Mouse (Mus musculus) heart, embryonic 11.5 days (tissue): ENCODE measurements around the gene Zfp324. TPM values are rescaled to one million over a fixed set of nuclear protein-coding genes. Genes with fewer than 3 reads are reported as not detected.

Source experiments
- ATAC-seq: fragments of 200-750 bp; cut with Nextera tagmentation; replicated peaks from 2 replicates; pipeline ENCODE4 v1.8.0; 2017; ENCODE audit warnings: moderate library complexity; ENCODE audit not compliant: insufficient number of reproducible peaks, low FRiP score, low TSS enrichment
- H3K27ac ChIP-seq: fragments of 300-500 bp; sonication (generic); 2 replicates; pipeline ENCODE4 v1.5.1; 2014; ENCODE audit warnings: mild to moderate bottlenecking, low read depth, low read length
- H3K27me3 ChIP-seq: fragments of 300-500 bp; sonication (generic); 2 replicates; pipeline ENCODE4 v1.6.1; 2014; ENCODE audit warnings: mild to moderate bottlenecking, low read length, mixed read lengths; ENCODE audit not compliant: control insufficient read depth, insufficient read depth
- H3K36me3 ChIP-seq: fragments of 300-500 bp; sonication (generic); 2 replicates; pipeline ENCODE4 v1.6.1; 2014; ENCODE audit warnings: mild to moderate bottlenecking, low read length, moderate library complexity, mixed read lengths; ENCODE audit not compliant: control insufficient read depth, insufficient read depth
- H3K4me1 ChIP-seq: fragments of 300-500 bp; sonication (generic); 2 replicates; pipeline ENCODE4 v1.6.1; 2014; ENCODE audit warnings: low read length; ENCODE audit not compliant: control insufficient read depth, insufficient read depth
- H3K4me2 ChIP-seq: fragments of 300-500 bp; sonication (generic); 2 replicates; pipeline ENCODE4 v1.6.1; 2014; ENCODE audit warnings: mild to moderate bottlenecking, moderate library complexity
- H3K4me3 ChIP-seq: fragments of 300-500 bp; sonication (generic); 2 replicates; pipeline ENCODE4 v1.5.1; 2014; ENCODE audit warnings: low read depth, low read length
- H3K9ac ChIP-seq: fragments of 300-500 bp; sonication (generic); 2 replicates; pipeline ENCODE4 v1.6.1; 2014; ENCODE audit warnings: mild to moderate bottlenecking, low read depth, low read length, moderate library complexity
- H3K9me3 ChIP-seq: fragments of 300-500 bp; sonication (generic); replicated peaks from 2 replicates; pipeline ENCODE4 v1.6.1; 2016; ENCODE audit warnings: low read length; ENCODE audit not compliant: control insufficient read depth
- WGBS: fragments of 180-500 bp; shearing (Covaris S2); extraction: QIAGEN DNeasy Blood & Tissue Kit; methylation state at CpG from one replicate; pipeline ENCODE4 v1.1.7; 2014; ENCODE audit not compliant: insufficient replicate concordance; 5-methylcytosine and 5-hydroxymethylcytosine counted together
- polyA plus RNA-seq: library from polyadenylated mRNA; unstranded; fragments of >200 nt; fragmentation: Nextera tagmentation; extraction: Ambion mirVana; gene quantifications from 2 replicates; pipeline ENCODE4 v1.2.1, GENCODE M21; 2014

Gene Zfp324
- polyA plus RNA-seq, 1 experiment from 2014 or later: 6.8 TPM

DNA sequence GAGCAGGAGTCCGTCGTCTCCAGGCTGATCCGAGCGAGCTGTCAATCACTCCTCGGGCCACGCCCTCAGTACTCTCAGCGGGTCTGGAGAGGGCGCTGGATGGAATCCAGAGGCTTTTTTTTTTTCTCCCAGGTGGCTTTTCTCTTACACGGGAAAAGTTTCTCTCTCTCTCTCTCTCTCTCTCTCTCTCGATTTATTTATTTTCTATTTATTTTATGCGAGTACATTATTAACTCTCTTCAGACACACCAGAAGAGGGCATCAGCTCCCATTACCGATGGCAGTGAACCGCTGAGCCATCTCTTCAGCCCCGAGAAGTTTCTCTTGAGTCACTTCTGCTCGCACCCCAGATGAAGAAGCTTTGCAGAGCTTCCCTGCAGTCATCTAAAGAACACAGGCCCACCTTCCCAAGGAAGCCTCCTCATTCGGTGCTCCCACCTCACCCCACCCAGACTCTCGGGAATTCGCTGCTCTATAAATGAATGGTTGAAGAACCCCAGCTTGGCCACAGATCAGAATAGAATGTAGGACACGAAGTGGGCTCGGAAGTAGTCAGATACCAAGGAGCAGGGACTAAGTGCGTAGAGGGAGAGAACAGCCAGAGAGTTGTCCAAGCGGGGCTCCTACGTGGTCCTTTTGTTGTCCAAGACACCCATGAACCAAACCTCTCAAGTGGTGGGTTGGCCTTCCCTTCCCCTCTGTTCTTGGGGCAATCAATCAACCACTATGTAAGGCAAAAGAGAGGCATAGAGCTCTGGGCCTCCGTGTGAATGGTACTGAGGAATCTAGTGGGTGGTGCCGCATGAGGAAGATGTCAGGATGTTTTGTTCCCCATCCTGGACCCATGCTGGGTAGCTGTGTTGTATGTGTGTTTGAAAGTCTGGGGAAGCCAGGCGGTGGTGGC is 44.6 kb downstream of the Zfp324 start, which contains the start of gene Zbtb45:
Gene Zbtb45 (minus strand): TSS at position 30 of the 904 bp plus-strand sequence.
- WGBS: 15% methylated on average over 26 of the region's 26 CpGs
- H3K4me2 ChIP-seq: peak within 1 kb of the TSS; percentile 93
- no peaks in the 10 kb centered on the region for H3K36me3 ChIP-seq
- H3K4me1 ChIP-seq: peaks cover 13% of the 10 kb centered on the region; the same call in 1 of the 2 replicates
- H3K9ac ChIP-seq: peak within 1 kb of the TSS; percentile 91
- H3K27ac ChIP-seq: peak within 1 kb of the TSS; percentile 94
- H3K4me3 ChIP-seq: peak within 1 kb of the TSS; percentile 70
- peaks cover 14% of the 10 kb centered on the region for H3K27me3 ChIP-seq
- no peaks in the 10 kb centered on the region for H3K9me3 ChIP-seq
- ATAC-seq: no peak; the same call in 1 of the 2 replicates

DNA sequence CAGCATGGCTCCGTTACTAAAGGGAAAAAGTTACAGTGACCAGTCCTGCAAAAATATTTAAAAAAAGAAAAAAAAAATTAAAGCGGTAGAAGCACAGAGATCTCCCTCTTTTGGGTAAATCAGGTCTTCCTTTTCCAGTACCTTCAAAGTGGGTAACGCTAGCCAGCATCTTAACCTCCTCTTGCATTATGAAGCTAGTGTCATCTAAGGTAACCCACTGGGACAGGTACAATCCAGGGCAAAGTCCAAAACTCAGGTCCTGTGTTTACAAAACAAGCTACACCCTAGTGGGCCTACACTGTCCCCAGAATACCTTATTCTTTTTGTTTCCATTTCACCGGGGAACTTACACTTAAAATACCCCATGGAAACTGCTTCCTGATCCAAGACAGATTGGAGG is 48.0 kb downstream of the Zfp324 start:
- 59% methylated on average over 4 of the region's 4 CpGs for WGBS
- ATAC-seq: no peak
- Histone ChIP-seq H3K9me3 (no peaks in the 10 kb centered on the region), H3K27ac (no peak overlapping the region), H3K27me3 (no peaks in the 10 kb centered on the region), H3K4me3 (no peak overlapping the region), H3K4me2 (no peak overlapping the region), H3K36me3 (no peaks in the 10 kb centered on the region), H3K4me1 (peaks cover 6% of the 10 kb centered on the region; the same call in 1 of the 2 replicates), H3K9ac (no peak overlapping the region)

DNA sequence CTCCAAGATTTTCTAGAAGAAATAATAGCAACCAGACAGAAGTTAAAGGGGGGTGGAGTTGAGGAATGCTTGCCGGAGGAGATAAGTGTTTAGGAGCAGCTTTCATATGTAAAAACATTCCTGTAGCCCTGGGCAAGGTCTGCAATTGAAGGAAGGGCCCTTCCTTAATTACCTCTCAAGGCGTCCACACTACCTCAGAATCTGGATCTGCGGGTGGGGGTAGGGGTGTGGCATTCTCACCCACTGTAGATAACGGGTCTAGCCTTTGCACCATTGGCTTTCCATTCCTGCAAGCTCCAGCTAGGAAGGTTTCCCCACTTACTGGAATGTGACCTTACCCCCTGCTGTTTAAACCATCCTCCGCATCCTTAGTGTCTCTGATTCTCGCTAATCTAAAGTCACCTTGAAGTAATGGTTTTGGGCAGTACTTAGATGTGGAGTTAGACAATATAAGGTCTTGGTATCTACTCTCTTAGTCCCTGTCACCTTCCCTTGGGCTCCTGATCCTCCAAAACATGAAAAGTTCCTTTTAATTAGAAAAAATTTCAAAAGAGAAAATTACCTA is 48.7 kb downstream of the Zfp324 start:
- Histone ChIP-seq H3K4me3 (no peak overlapping the region), H3K27me3 (no peaks in the 10 kb centered on the region), H3K9ac (no peak overlapping the region), H3K4me2 (no peak overlapping the region), H3K27ac (no peak overlapping the region), H3K36me3 (no peaks in the 10 kb centered on the region), H3K9me3 (no peaks in the 10 kb centered on the region), H3K4me1 (peaks cover 6% of the 10 kb centered on the region; the same call in 1 of the 2 replicates)
- no peak for ATAC-seq
- WGBS: 26% methylated on average over 6 of the region's 6 CpGs

DNA sequence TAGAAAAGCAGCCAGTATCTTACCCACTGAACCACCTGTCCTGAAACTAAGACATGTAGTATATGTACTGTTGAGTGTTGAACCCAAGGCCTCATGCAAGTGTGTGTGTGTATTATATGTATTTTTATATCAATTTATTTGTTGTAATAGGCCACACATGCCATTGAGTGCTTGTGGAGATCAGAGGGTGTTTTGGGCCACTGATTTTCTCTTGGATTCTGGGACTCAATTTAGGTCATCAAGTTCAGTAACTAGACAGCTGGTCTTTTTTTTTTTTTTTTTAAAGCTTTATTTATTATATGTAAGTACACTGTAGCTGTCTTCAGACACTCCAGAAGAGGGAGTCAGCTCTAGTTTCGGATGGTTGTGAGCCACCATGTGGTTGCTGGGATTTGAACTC is 49.6 kb downstream of the Zfp324 start:
- no peak overlapping the region for H3K27ac ChIP-seq
- no peak overlapping the region for H3K4me3 ChIP-seq
- H3K4me2 ChIP-seq: no peak overlapping the region
- H3K9ac ChIP-seq: no peak overlapping the region
- peaks cover 5% of the 10 kb centered on the region; the same call in 1 of the 2 replicates for H3K4me1 ChIP-seq
- no peaks in the 10 kb centered on the region for H3K9me3 ChIP-seq
- H3K27me3 ChIP-seq: no peaks in the 10 kb centered on the region
- 78% methylated on average over 1 of the region's 1 CpGs for WGBS
- H3K36me3 ChIP-seq: no peaks in the 10 kb centered on the region
- ATAC-seq: no peak

DNA sequence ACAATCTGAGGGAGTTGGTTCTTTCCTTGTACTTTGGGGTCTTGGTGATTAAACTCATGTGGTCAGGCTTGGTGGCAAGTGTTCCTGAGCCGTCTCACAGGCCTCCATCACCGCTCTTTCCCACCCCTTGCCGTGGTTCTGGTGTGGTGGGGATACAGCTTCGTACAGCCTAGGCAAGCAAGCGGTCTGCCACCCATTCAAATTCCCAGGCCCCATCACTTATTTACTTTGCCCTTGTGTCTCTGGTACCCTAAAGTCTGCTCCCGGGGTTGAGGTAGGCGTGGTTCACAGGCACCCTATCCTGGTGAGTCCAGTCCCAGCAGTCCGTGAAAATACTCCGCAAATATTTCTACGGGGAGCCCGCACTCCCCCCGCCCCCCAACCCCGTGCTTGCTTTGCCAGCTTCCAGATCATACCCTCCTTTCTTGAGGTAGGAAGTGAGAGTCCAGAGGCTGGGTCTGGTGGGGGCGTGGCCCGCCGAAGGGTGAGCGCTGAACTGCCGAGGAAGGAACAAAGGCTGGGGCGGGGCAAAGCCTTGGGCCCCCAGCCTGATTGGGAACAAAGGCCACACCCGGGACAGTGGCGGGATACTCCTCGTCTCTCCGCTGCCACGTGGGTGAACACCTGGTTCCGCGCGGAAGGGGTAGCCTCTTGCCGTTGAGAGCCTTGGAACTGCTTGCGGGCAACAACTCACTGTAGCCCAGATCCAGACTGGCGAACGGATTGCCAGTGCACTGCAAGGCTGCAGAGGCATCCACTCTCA is 57.3 kb downstream of the Zfp324 start:
- no peaks in the 10 kb centered on the region for H3K9me3 ChIP-seq
- H3K27ac ChIP-seq: peak overlapping the region; percentile 97
- no peaks in the 10 kb centered on the region for H3K27me3 ChIP-seq
- peak; percentile 76 for ATAC-seq
- peak overlapping the region; percentile 88 for H3K4me3 ChIP-seq
- WGBS: 4% methylated on average over 31 of the region's 31 CpGs
- peaks cover 20% of the 10 kb centered on the region for H3K4me1 ChIP-seq
- H3K36me3 ChIP-seq: peaks cover 18% of the 10 kb centered on the region
- peak overlapping the region; percentile 71 for H3K4me2 ChIP-seq
- peak overlapping the region; percentile 98 for H3K9ac ChIP-seq

Other genes with a start within 250 kb of the Zfp324 start
- not detected in 2 replicates for gene Vmn2r56, start 230.8 kb upstream of the Zfp324 start, polyA plus RNA-seq
- 8.5 and 9.1 TPM in 2 replicates for gene Zscan18, start 162.2 kb upstream of the Zfp324 start, polyA plus RNA-seq
- gene Zfp329, start 147.0 kb upstream of the Zfp324 start, polyA plus RNA-seq: 12.4 and 13.4 TPM in 2 replicates
- 21.6 and 25.6 TPM in 2 replicates for gene Zfp110, start 131.1 kb upstream of the Zfp324 start, polyA plus RNA-seq
- 2.8 and 3.6 TPM in 2 replicates for gene Zfp128, start 84.7 kb upstream of the Zfp324 start, polyA plus RNA-seq
- gene Zscan22, start 68.0 kb upstream of the Zfp324 start, polyA plus RNA-seq: 14.5 and 17.0 TPM in 2 replicates
- gene Rps5, start 43.5 kb upstream of the Zfp324 start, polyA plus RNA-seq: 659 and 704 TPM in 2 replicates
- gene Rnf225, start 38.4 kb upstream of the Zfp324 start, polyA plus RNA-seq: 0.53 and 0.65 TPM in 2 replicates
- gene Zfp446, start 12.0 kb downstream of the Zfp324 start, polyA plus RNA-seq: 4.3 and 5.5 TPM in 2 replicates
- gene Slc27a5, start 32.4 kb downstream of the Zfp324 start, polyA plus RNA-seq: not detected in 2 replicates
- 252 and 256 TPM in 2 replicates for gene Trim28, start 33.3 kb downstream of the Zfp324 start, polyA plus RNA-seq
- 13.6 and 16.0 TPM in 2 replicates for gene Zbtb45, start 44.2 kb downstream of the Zfp324 start, polyA plus RNA-seq
- 148 and 149 TPM in 2 replicates for gene Chmp2a, start 69.0 kb downstream of the Zfp324 start, polyA plus RNA-seq
- gene Ube2m, start 72.4 kb downstream of the Zfp324 start, polyA plus RNA-seq: 172 and 174 TPM in 2 replicates
- gene Mzf1, start 88.9 kb downstream of the Zfp324 start, polyA plus RNA-seq: 1.5 and 1.7 TPM in 2 replicates
- not detected in 2 replicates for gene Vmn1r85, start 129.3 kb downstream of the Zfp324 start, polyA plus RNA-seq
- not detected in 2 replicates for gene Vmn1r86, start 154.1 kb downstream of the Zfp324 start, polyA plus RNA-seq
- gene Vmn1r87, start 174.3 kb downstream of the Zfp324 start, polyA plus RNA-seq: not detected in 2 replicates
- not detected in 2 replicates for gene Vmn1r88, start 193.7 kb downstream of the Zfp324 start, polyA plus RNA-seq
- gene Vmn1r89, start 247.2 kb downstream of the Zfp324 start, polyA plus RNA-seq: not detected in 2 replicates